In the genomic region with DNA sequence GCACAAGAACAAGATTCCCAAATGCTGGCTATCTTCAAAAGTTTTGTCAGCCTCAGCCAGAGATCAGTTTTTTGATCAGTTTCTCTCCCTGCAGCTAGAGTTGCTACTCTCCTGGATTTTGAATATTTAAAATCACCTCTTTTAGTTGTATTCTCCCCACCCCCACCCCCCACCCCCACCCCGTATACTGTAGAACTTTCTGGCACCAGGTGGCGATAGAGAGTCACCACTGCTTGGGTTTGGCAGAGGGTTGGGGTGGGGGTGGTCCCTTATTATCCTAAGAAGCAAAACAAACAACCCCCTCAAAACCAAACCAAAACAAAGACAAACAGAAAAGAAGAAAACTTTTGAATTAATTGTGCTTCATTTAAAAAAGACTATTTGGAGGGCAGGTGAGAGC, we compare ENCODE assay signal across 8 mouse cellular contexts.
DNase-seq lines count a peak whose midpoint lies in the region; ATAC-seq and TF ChIP-seq lines count a peak whose summit lies in the region.

No protein-coding gene starts in this region.

- intact Hi-C loops in heart, adult 2 months (cut with DNase I): loop anchor here (5.0 kb wide), 1 partner anchor 125 kb away; no protein-coding TSS in a partner anchor

- no peak overlapping the region for H3K4me2 ChIP-seq in midbrain, embryonic 14.5 days (ENCODE audit: low read length)
- H3K4me2 ChIP-seq in neural tube, embryonic 15.5 days: no peak overlapping the region

- H3K4me1 ChIP-seq in heart, adult 2 months (ENCODE audit: control insufficient read depth, insufficient read depth, low read length): no peaks in the 10 kb centered on the region
- no peaks in the 10 kb centered on the region for H3K4me1 ChIP-seq in heart, embryonic 10.5 days
- no peaks in the 10 kb centered on the region for H3K4me1 ChIP-seq in cortical plate, adult 2 months (ENCODE audit: control insufficient read depth, insufficient read depth, low read length)
- H3K4me1 ChIP-seq in midbrain, embryonic 14.5 days (ENCODE audit: control insufficient read depth, insufficient read depth, low read length): no peaks in the 10 kb centered on the region
- no peaks in the 10 kb centered on the region for H3K4me1 ChIP-seq in neural tube, embryonic 15.5 days

- no peak for TF ChIP-seq EP300 in heart, adult 2 months (IDR thresholded peaks at IDR 0.05; ENCODE audit: insufficient read depth, low read depth, low read length)

- H3K27ac ChIP-seq in heart, adult 2 months: no peak overlapping the region
- H3K27ac ChIP-seq in heart, embryonic 10.5 days: no peak overlapping the region
- H3K27ac ChIP-seq in cortical plate, adult 2 months (ENCODE audit: insufficient read depth, low read length): no peak overlapping the region
- H3K27ac ChIP-seq in midbrain, embryonic 14.5 days (replicated peaks; ENCODE audit: low read depth, low read length): no peak overlapping the region
- no peak overlapping the region for H3K27ac ChIP-seq in neural tube, embryonic 15.5 days (replicated peaks)

- H3K27me3 ChIP-seq in heart, adult 2 months (ENCODE audit: control insufficient read depth, insufficient read depth, low read length): no peaks in the 10 kb centered on the region
- no peaks in the 10 kb centered on the region for H3K27me3 ChIP-seq in heart, embryonic 10.5 days (ENCODE audit: insufficient read depth, poor library complexity, severe bottlenecking)
- no peaks in the 10 kb centered on the region for H3K27me3 ChIP-seq in midbrain, embryonic 14.5 days (ENCODE audit: control insufficient read depth, insufficient read depth, low read length)
- no peaks in the 10 kb centered on the region for H3K27me3 ChIP-seq in neural tube, embryonic 15.5 days (replicated peaks)

- no peaks in the 10 kb centered on the region for H3K79me2 ChIP-seq in heart, adult 2 months (replicated peaks; ENCODE audit: control insufficient read depth, insufficient read depth, low read length)

- DNase-seq in heart, adult 2 months: no peak
- no peak for DNase-seq in heart, embryonic 10.5 days (ENCODE audit: low spot score)
- peak; percentile 20 for DNase-seq in lung, postnatal 10 days
- no peak for DNase-seq in lung, adult 18-20 months
- DNase-seq in midbrain, embryonic 14.5 days: peak; percentile 30

- WGBS in heart, adult 2 months: 9% methylated on average over 2 of the region's 2 CpGs
- WGBS in heart, embryonic 10.5 days: 10% methylated on average over 2 of the region's 2 CpGs
- WGBS in midbrain, embryonic 14.5 days: 6% methylated on average over 2 of the region's 2 CpGs
- 15% methylated on average over 2 of the region's 2 CpGs for WGBS in neural tube, embryonic 15.5 days

- H3K9me3 ChIP-seq in heart, embryonic 10.5 days: no peaks in the 10 kb centered on the region
- no peaks in the 10 kb centered on the region for H3K9me3 ChIP-seq in midbrain, embryonic 14.5 days (ENCODE audit: control insufficient read depth, low read length)
- no peaks in the 10 kb centered on the region for H3K9me3 ChIP-seq in neural tube, embryonic 15.5 days (replicated peaks)

- TF ChIP-seq POLR2A in heart, adult 2 months (IDR thresholded peaks at IDR 0.05; ENCODE audit: insufficient read depth, low read depth, low read length): no peak
- no peak for TF ChIP-seq POLR2A in cortical plate, adult 2 months (IDR thresholded peaks at IDR 0.05; ENCODE audit: extremely low read depth, insufficient read depth, low read length)

- no peaks in the 10 kb centered on the region for H3K36me3 ChIP-seq in heart, adult 2 months (ENCODE audit: control insufficient read depth, insufficient read depth, low read length)
- no peaks in the 10 kb centered on the region for H3K36me3 ChIP-seq in heart, embryonic 10.5 days
- H3K36me3 ChIP-seq in midbrain, embryonic 14.5 days (ENCODE audit: control insufficient read depth, insufficient read depth, low read length): no peaks in the 10 kb centered on the region
- H3K36me3 ChIP-seq in neural tube, embryonic 15.5 days: no peaks in the 10 kb centered on the region

- no peak overlapping the region for H3K9ac ChIP-seq in heart, adult 2 months (ENCODE audit: low read depth, low read length)
- no peak overlapping the region for H3K9ac ChIP-seq in midbrain, embryonic 14.5 days (replicated peaks; ENCODE audit: low read length)
- no peak overlapping the region for H3K9ac ChIP-seq in neural tube, embryonic 15.5 days (replicated peaks)

- peak; percentile 43 for TF ChIP-seq CTCF in heart, adult 2 months (IDR thresholded peaks at IDR 0.05)
- TF ChIP-seq CTCF in cortical plate, adult 2 months (IDR thresholded peaks at IDR 0.05; ENCODE audit: extremely low read depth, insufficient read depth, low read length): 0 out of 2 replicates have a peak, but pooled peaks have one; percentile 3

- no peak for ATAC-seq in midbrain, embryonic 14.5 days (ENCODE audit: low FRiP score, low TSS enrichment)
- no peak for ATAC-seq in erythroblast, adult 5-6 weeks (replicated peaks; ENCODE audit: low FRiP score, poor library complexity, severe bottlenecking)
- no peak for ATAC-seq in neural tube, embryonic 15.5 days (ENCODE audit: low FRiP score)

- H3K4me3 ChIP-seq in heart, adult 2 months: no peak overlapping the region
- H3K4me3 ChIP-seq in heart, embryonic 10.5 days: no peak overlapping the region
- no peak overlapping the region for H3K4me3 ChIP-seq in cortical plate, adult 2 months (ENCODE audit: insufficient read depth, low read length)
- no peak overlapping the region for H3K4me3 ChIP-seq in midbrain, embryonic 14.5 days (replicated peaks; ENCODE audit: low read depth, low read length)
- no peak overlapping the region for H3K4me3 ChIP-seq in neural tube, embryonic 15.5 days (replicated peaks)

Comparison
In these comparisons a context has a peak if more than half of its experiments do, and no peak if none do; other contexts are left out.
1. DNase-seq: peak in lung, postnatal 10 days (single experiment) and midbrain, embryonic 14.5 days (single experiment); none in heart, adult 2 months (0 of 2), heart, embryonic 10.5 days (single experiment) and lung, adult 18-20 months (0 of 2).